Mouse (Mus musculus): ENCODE measurements around the gene Neu4.
"Not testable (repeated sequence)": the region's sequence is repeated elsewhere in the genome, so short reads cannot be mapped to it uniquely, and the experiment has no call there.

Neu4 gene

GRCm38 (mm10) chr1:94053530-94054216, 33.4 kb downstream of the Neu4 start:
- peak; percentile 17 for DNase-seq

GRCm38 (mm10) chr1:94054481-94054880, 34.2 kb downstream of the Neu4 start:
- no peak for DNase-seq

- no peak for DNase-seq
Observed at GRCm38 (mm10) chr1:94055966-94056365, 35.7 kb downstream of the Neu4 start.

GRCm38 (mm10) chr1:94057401-94057800, 37.1 kb downstream of the Neu4 start:
- no peak for DNase-seq

GRCm38 (mm10) chr1:94058281-94058680, 38.0 kb downstream of the Neu4 start:
- not testable (repeated sequence) for DNase-seq

GRCm38 (mm10) chr1:94074756-94075155, 54.5 kb downstream of the Neu4 start:
- no peak for DNase-seq

- DNase-seq = no peak
Observed at GRCm38 (mm10) chr1:94076702-94077101, 56.5 kb downstream of the Neu4 start.
